Mouse (Mus musculus): Measurements from ENCODE around the gene Gm1043.

- TF ChIP-seq CTCF (IDR thresholded peaks at IDR 0.05; ENCODE audit: low read depth, low read length) (no peak), POLR2A (IDR thresholded peaks at IDR 0.05; ENCODE audit: borderline replicate concordance, low read depth, low read length) (no peak)
These were observed 159.0 kb downstream of the Gm1043 start for GRCm38 (mm10) chr5:37244161-37244560.
